Mouse (Mus musculus): ENCODE measurements around the gene Opn5.
A peak's percentile ranks its signal among the peaks of the same experiment; 100 is the strongest.

Gene Opn5

GRCm38 (mm10) chr17:42611295-42611694 is at the start of gene Opn5:
Gene Opn5, minus strand, starts transcription at chr17:42611395.
- DNase-seq (ENCODE audit: low spot score in 2 of 2), result no peak

GRCm38 (mm10) chr17:42658634-42659422 is 47.6 kb upstream of the Opn5 start:
- peak; percentile 3 to 16 for DNase-seq (ENCODE audit: low spot score in 2 of 2)

GRCm38 (mm10) chr17:42643416-42643815 is 32.2 kb upstream of the Opn5 start:
- DNase-seq (ENCODE audit: low spot score in 2 of 2), result no peak

GRCm38 (mm10) chr17:42630206-42630605 is 19.0 kb upstream of the Opn5 start:
- DNase-seq (ENCODE audit: low spot score in 2 of 2), result no peak

DNA sequence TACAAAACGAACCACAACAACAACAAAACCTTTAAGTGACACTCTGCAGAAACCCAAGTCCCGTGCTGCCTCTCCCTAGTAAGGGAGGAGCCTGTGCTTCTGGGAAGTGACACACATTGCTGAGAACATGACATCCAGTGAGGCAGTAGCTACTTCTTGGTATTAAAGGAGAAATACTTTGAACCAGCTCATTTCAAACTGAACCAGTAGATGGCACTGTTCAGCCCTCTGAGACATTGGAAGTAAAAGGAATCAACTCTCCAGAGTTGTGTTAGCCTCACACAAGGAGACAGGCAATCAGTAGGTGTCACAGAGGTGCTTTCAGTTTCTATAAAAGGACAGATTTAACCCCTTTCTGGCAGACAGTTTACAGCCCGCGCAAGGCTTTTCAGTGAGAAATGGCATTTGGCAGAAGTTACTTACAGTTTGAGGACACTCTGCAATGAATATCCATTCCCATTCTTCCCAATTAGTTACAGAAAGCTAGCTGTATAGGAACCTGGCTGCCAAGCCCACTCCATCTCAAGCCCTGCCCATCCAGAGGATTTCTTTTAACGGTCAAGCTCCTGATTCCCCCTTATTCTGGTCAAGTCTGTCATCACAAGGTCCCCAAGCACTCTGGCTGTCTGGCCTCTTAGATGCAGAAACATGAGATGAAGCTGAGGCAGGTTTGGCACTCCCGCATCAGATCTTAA is 2.0 kb upstream of the Opn5 start:
- peak in 1 of 2 experiments; percentile 8 for DNase-seq (ENCODE audit: low spot score in 2 of 2)

DNA sequence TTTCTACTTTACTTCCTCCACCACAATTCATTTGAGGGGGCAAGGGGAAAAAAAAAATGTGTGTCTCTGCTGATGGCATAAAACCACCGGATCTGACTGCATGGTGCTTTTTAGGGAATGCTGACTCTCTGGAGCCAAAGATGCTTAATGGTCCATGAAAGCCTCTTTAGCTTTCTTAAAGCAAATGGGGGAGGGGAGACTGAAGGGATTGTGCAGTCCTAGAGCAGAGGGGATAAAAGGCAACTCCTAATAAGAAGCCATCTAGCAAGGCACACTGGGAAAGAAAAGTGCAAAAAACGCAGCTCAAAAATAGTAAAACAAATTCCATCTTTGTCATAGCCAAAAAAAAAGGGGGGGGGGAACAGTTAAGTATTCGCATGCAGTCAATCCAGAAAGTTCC is 2.9 kb downstream of the Opn5 start:
- DNase-seq (ENCODE audit: low spot score in 2 of 2), result no peak

DNA sequence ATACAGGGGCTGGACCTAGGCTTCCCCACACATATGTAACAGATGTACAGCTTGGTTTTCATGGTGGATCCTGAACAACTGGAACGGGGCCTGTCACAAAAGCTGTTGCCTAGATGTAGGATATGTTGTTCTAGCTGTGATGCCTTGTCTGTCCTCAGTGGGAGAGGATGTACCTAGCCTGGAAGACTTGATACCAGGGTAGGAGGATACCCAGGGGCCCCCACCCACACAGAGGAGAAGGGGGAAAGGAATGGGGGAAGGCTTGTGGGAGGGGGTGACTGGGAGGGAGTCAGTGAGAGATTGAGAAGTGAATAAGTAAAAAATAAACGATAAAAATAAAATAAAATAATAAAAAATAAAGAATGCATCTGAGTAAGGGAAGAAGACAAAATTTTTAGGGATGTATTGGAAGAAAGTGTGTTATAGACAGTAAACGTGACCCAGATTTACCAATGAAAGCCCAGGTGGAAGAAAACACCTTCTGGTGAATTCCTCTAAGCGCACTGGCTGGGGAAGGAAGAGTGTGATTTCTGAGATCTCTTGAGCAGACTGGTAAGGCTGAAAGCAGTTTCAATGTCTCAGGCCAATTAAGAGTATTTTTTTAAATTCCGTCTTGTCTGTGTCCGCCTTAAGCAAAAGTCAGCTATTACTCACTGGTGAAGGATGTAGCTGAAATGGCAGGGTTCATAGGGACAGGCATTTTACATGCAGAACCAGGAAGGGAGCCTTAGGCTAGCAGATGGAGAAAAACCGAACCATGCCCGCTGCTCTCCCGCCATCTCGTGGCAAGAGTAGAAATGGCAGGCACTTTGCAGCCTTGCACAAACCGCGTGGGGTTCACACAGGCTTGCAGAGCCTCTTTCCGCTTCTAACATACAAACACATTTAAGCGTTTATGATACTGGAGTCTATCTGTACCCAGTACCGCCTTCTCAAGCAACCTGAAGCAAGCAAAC is 8.1 kb downstream of the Opn5 start:
- DNase-seq (ENCODE audit: low spot score in 2 of 2), result peak; percentile 36 to 62

DNA sequence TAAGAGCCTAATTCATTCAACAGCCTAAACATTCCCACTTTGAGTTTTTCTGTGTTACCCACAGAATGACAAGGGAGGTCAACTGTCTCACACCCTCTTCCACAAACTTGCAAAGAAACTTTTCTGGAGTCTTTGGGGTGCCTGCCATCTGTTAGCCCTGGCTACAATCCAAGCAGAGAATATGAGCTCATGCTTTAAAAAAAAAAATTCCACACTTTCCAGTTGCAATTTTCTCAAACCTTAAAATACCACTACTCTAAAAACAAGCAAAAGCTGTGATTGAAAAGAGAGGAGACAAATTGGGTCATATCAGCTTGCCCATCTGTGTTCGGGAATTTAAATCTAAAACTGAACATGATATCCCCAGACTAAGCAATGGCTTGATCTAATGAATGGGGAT is 24.7 kb downstream of the Opn5 start:
- DNase-seq (ENCODE audit: low spot score in 2 of 2), result no peak

DNA sequence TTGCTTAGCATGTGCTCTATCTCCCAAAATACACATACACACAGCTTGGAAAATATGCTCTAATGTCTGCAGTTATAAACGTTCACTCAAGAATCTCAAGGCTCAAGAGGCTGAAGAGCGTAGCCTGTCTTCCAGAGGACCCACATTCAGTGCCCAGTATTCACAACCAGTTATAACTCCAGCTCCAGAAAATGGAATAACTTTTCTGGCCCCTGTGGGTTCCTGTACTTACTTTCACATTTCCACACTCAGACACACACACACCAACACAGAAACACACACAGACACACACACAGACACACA is 28.2 kb downstream of the Opn5 start:
- no peak for DNase-seq (ENCODE audit: low spot score in 2 of 2)

- DNase-seq (ENCODE audit: low spot score in 2 of 2), result no peak
Measured at GRCm38 (mm10) chr17:42582281-42583028, 28.7 kb downstream of the Opn5 start.

DNA sequence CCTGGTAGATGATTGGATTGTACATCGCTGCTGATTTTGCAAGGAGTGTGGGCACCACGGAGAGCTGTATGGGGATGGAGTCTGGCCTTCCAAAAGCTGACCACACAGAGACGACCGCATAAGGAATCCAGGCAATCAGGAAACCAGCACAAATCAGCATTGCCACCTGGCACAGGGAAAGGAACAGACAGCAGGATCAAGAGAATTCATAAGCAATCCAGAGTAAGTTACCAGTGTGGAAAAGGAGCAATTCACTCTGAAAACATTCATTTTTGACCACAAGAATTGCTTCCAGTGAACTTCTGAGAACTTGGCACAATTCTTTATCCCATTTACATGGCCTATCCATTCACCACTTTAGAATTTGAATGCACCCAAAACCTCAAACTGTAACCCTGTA is 30.6 kb downstream of the Opn5 start:
- no peak for DNase-seq (ENCODE audit: low spot score in 2 of 2)

GRCm38 (mm10) chr17:42580196-42580595 is 31.0 kb downstream of the Opn5 start:
- no peak for DNase-seq (ENCODE audit: low spot score in 2 of 2)

- DNase-seq (ENCODE audit: low spot score in 2 of 2), result no peak
Measured at GRCm38 (mm10) chr17:42576671-42577168, 34.5 kb downstream of the Opn5 start.

DNA sequence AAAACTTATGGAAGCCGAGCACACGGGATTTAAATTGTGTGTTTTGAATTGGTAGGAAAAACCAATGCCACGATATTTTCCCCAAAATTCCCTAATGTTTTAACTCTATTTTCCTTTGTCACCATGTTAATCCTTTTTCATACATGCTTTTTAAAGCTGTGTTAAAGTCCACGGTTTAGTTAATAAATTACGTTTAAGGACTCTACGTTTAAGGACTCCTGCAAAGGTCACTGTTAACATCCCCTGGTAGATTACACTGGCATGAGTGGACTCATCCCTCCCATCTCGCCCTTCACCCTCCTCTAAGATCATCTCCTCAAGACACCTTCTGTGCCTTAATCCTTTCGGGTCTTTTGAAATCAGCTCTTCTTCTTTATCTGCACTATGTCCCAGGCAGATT is 37.4 kb downstream of the Opn5 start:
- no peak for DNase-seq (ENCODE audit: low spot score in 2 of 2)

- no peak for DNase-seq (ENCODE audit: low spot score in 2 of 2)
Measured at GRCm38 (mm10) chr17:42549578-42549977, 61.6 kb downstream of the Opn5 start.

DNA sequence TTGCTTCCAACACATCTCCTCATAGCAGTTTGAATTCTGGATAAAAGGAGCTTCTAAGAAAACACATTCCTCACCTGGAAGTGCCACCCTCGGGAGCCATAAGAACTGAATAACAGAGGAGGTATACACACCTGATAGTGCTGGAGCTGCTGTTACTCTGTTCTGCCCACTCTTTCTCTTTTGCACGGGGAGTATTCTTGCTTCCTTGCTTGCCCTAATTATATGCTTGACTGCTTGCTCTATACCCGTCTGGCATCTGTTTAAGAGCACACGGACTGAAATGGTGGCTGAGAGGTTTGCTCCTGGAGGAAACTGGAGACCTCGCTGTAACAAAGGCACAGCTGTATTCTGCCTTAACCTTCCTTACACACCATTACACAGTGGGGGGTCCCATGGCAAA is 81.0 kb downstream of the Opn5 start:
- no peak for DNase-seq (ENCODE audit: low spot score in 2 of 2)

DNA sequence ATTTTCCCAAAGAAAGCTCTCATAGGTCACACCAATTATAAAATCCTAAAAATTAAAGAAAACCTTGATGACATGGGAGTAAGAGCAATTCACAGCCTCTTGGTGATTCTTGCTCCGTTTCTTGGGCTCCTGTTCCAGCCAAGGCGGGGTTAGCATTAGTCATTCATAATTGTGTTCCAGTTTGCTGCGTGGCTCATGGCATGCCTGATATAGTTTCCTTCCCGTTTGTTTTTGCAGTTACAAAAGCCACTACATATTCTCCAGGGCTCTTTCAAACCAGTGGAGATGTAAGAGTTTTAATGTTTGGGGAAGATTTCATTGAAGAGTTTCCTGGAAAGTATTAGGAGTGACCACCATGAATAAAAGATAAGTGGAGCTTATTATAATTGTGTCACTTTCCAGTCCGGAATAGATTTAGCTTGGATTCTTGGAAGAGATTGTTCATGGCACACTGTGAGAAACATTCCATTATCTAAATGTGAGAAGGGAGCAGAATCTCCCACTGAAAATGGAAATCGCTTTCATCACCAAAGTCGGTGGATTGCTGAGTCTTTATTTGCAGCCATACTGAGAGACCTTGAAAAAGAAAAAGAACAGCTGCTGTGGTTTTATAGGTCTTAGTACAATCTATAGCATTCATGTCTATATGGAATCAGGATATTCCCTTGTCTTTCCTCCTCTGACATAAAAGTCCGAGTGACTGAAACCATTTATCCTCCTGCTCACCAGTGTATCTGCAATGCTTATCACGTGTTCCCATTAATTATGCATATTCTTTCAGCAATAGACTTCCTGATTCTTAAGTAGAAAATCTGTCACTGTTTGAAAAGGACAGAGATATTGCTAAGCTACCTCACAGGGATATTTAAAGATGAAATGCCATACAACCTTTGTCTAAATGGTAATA is 101.6 kb downstream of the Opn5 start:
- DNase-seq (ENCODE audit: low spot score in 2 of 2), result no peak

Measured in urinary bladder, adult 18-20 months (tissue).